Mouse (Mus musculus): ENCODE measurements around the gene Mmaa.
A peak's percentile ranks its signal among the peaks of the same experiment; 100 is the strongest.

The Mmaa gene

DNA sequence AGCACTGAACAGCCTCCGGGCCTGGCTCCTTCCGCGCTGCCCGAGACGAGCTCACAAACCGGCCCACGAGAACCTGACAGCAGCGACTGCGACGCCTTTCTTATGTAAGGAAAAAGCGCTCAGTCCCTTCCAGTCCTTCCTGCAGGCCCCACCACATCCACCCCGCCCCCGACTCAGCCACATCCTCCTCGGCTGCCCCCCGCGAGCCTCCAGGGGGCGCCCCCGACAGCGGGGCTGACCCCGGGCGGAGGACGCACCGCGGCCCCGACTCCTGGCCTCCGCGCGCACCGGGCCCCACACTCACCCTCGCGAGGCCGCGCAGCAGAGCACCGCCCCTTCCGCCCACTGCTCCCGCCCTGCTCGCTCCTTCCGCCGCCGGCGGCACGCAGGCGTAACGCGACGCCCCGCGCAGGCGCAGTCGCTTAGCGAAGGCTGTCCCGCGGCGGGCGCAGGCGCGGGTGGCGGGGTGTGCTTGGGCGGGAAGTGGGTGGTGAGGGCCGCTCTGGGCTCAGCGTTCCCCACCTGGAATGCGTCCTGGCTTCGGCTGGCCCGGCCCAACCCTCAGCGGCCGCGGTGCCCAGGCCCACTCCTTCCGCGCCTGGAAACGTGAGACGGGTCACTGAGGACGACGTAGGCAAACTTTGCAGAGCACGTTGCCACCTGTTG lies at the start of gene Mmaa:
Gene Mmaa, minus strand, starts transcription at position 328 of the 666 bp plus-strand sequence.
- peak; percentile 91 to 93 for DNase-seq (ENCODE audit: low spot score in 2 of 2)

DNA sequence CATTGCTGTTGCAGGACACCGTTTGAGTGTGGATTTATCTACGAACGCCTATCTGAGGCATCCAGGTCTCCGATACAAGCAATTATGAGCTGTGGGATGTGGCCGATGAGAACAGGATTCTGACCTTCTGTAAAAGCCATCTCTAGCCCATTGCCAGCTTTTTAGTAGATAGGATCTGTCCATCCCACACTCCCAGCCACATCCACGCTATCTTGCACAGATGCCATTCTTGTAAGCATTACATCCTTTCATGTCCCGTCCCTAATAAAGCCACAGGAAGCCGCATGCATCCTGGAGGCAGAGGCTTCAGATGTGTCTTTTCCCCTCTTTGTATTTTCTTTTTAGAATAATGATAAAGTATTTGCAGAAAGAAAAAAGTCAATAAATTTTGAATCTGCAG lies 46.5 kb upstream of the Mmaa start:
- no peak for DNase-seq (ENCODE audit: low spot score in 2 of 2)

DNA sequence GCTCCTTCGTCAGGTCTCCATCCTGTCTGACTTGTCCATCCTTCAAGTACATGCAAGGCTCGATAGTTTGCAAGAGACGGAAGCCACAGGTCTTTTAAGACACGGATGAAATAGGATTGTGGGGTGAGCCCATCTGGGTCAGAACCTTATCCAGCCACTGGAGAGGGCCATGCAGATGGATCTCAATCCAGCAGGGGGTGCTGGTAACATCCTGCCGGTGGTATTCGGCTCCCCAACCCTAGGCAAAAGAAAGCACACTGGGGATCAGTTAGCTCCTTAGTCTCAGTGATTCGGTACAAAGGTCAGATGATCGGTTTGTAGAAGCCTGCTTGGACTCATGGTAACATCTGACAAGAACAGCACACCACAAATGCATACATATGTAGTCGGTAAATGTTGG lies 44.8 kb upstream of the Mmaa start:
- no peak for DNase-seq (ENCODE audit: low spot score in 2 of 2)

DNA sequence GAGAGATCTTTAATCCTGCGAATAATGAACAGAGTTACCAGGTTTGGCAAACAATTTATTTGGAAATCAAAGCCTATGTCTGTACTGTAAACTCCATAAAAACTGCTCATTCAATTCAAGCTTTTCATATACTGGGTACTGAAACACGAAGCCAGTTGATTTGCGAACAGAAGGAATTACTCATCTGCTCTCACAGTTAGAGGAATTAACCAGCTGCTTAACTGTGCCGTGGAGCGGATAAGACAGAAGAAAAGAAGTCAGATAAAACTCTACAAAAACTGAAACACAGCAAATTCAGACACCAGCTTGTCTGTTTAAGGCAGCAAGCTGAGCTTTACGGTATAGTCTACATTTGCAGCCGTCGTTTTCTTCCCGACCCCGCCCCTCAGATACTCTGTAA lies 43.9 kb upstream of the Mmaa start:
- DNase-seq (ENCODE audit: low spot score in 2 of 2), result no peak

DNA sequence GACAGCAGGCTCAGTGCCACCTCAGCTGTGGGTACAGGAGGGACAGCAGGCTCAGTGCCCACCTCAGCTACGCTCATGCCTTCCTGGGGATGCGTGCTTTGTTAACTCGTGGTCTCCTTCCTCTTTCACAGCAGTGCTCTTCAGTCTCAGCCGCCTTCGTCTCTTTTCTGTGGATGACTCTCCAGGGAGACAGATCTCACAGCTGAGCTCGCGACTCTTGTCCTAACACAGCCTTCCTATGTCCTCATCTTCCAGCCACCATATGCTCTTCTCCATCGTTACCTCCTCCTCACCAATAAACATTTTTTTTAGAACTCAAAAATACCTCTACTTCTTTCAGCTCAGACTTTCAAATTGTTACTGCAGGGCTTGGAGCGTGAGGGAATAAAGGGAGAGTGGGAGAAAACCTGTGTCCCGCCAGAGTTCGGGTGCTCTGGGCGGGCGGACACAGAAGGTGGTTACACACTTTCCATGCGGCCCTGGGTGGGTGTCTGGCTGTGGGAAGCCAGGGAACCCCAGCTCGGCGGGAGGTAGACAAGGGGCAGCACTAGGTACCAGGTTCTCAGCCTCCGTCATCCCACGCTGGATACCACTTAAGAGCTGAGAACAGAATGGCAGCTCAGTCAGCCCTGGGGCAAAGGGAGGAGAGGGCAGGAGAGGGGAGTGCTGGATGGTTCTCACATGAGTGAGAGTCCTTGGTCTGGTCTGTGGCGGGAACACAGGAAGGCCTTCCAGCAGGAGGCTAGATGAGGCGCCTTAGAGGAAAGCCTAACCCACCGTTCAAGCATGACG lies 37.6 kb upstream of the Mmaa start:
- DNase-seq (ENCODE audit: low spot score in 2 of 2), result no peak

DNA sequence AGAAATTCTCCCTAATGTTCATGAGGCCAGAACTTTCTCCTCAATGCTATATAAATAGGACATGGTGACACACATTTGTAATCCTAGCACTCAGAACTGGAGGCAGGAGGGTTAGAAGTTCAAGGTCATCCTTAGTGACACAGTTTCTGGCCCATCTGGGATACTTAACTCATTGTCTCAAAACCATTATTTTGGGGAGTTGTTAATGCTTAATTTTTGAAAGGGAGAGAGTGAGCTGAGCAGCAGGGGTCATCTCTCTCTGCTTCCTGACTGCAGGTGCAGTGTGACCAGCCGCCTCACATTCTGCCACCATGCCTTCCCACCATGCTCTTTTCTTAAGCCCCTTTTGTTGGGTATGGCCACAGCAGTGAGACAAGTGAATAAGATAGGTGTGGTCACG lies 36.8 kb upstream of the Mmaa start:
- DNase-seq (ENCODE audit: low spot score in 2 of 2), result no peak

DNA sequence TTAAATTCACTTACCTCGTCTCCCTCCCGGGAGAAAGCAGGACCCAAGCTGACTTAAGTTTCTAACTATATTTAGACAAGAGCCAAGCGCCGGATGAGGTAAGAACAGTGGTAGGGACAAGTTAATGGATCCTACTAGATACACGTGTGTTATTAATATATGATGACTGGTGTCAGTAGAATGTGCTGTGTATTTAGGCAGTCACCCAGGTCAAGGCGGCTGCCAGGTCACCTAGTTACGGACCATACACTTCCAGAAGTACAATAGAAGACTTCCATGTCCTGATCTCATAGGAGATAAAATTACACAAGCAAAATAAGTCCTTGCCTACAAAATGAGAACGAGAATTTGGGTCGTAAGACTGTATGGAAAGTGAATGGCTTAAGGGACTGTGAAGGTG lies 36.3 kb upstream of the Mmaa start:
- no peak for DNase-seq (ENCODE audit: low spot score in 2 of 2)

DNA sequence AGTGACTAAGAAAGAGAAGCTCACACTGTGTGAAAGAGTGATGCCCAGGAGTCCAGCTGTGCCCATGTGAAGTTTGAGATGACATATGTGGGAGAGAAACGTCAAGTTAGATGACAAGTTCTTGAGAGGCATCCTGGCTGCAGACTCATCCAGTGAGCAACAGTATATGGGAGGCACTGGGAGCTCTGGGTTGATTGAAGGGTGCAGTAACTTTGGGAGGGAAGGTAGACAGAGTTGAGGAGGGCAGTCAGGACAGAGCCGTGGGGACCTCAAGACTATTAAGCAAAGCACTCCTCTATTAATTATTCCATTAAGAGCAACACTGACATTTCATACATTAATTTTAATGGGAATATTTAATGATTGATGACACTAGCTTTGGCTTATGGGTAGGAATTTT lies 35.0 kb upstream of the Mmaa start:
- DNase-seq (ENCODE audit: low spot score in 2 of 2), result no peak

DNA sequence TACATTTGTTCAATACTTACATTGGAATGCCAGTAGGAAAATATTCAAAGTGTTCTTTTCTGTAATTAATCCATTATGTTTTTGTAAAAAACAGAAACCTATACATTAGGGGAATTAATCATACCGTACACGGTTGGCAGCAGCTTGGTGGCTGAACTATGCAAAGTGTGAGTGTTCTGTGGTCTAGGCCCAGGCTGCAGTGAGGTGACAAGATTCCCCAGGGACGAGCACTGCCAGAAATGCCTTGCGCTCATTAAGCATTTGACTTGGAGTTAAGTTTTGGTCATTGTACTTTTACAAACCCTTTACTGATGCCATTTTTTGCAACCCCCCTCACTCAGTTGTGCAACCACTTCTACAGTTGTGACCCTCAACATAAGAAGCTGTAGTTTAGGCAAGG lies 34.4 kb upstream of the Mmaa start:
- DNase-seq (ENCODE audit: low spot score in 2 of 2), result no peak

DNA sequence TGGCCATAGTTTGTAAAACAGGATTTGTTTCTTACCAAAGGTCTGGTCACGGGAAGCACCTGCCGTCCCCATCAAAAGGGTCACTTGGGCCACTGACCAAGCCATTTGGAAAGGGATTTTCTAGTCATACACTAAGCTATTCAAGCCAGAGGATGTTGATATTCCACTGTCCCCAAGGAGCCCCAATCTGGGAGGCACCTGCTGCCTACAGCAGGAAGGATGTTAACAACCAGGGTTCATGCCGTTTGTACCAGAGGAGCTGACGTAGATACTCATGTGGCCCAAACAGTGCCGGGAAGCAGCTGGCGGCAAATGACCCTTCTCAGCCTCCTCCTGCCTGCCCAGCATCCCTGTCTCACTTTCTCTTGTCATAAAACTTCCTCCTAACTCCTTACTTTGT lies 30.8 kb upstream of the Mmaa start:
- no peak for DNase-seq (ENCODE audit: low spot score in 2 of 2)

DNA sequence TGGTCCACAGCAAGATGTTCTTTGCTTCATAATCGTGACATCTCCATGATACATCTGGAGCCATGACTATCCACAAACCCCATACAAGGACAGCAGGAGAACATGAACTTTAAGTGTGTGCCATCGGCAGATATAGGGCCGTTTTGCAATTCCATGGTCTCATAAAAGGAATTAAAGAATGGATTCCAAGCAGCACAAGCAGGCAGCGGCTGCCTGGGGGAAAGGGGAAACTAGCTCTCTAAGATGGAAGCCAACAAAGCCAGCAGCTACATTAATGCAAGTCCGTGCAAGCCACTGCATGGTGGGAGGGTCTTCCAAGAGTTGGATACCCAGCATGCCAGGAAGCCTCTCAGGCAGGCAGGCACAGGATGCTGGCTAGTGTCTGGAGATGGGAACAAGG lies 30.2 kb upstream of the Mmaa start:
- no peak for DNase-seq (ENCODE audit: low spot score in 2 of 2)

DNA sequence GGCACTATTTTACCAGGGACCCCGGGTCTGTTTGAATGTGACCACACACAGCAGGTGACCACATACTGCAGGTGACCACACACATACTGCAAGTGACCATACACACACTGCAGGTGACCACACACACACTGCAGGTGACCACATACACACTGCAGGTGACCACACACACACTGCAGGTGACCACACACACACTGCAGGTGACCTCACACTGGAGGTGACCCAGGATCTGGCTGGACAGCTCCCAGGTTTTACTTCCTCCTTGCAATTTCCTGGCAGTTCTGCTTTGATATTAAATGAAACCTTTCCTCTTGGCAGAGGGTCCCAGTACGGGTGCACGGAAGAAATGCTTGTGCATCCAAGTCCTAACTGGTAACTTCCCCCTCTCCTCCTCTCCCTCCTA lies 29.3 kb upstream of the Mmaa start:
- DNase-seq (ENCODE audit: low spot score in 2 of 2), result no peak

DNA sequence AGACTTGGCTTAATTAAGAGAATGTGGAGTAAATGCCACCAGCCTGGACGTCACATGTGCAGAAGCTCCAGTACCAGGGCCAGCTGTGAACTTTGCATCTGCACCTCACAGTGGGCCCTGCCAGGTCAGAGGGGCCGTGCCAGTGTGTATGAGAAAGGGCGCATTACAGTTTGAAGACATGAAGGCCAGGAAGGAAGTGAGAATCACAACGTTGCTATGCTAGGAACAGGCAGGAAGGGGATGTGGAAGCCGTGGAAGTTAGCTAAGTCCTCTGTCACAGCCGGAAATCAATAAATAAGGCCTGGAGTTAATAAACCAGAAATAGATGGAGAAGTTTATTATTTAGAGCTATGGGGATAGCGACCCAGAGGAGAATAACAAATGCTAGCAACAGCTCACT lies 28.4 kb upstream of the Mmaa start:
- DNase-seq (ENCODE audit: low spot score in 2 of 2), result no peak

DNA sequence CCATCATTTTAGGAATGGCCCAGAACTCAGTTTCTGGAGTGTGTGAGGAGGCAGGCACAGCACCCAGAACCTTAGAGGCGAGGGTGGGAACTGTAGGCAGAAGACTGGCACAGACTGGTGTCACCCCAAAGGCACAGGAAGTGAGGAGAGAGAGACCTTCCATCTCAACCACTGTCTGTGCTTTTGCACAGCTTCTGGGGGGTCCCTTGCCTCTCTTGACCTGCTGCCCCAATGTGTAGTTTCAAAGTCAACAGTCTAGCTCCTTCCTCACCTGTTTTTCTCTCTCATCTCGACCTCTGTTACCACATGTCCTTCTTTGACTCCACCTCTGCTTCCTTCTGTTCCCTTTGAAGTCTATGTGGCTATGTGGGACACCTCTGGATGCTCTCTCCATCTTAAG lies 16.1 kb upstream of the Mmaa start:
- no peak for DNase-seq (ENCODE audit: low spot score in 2 of 2)

DNA sequence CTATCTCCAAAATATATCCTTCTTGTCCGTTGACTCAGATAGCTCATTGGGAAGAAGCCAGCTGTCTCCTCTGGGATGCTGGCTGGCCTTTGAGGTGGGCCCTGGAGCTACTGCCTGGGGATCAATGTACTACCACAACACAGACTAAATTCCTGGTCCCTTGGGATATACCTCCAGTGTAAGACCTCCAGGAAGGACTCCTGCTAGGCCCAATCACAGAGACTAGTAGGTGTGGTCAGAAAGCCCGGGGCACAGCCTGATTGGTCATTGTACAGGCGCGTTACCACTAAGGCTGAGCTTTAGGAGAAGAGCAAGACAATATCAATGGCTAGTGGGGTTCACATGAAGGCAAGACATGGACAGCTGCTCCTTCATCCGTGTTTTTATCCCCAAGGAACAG lies 11.2 kb upstream of the Mmaa start:
- no peak for DNase-seq (ENCODE audit: low spot score in 2 of 2)

DNA sequence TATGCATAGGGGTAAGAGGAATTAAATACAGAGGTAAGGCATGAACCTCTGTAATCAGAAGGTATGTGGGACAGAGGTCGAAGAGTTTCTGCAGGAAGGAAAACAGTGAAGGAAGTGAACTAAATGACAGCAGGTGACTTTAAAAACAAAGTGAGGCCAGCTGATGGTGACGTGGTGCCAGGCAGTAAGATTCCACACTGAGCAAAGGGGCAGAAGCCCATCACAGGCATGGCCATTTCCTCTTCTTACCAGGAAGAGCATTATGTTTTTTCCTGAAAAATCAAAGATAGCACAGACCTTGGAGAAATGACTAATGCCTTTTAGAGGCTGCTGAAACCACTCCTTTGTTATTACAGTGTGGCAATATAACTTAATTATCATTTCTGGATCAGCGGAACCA lies 6.8 kb upstream of the Mmaa start:
- no peak for DNase-seq (ENCODE audit: low spot score in 2 of 2)

DNA sequence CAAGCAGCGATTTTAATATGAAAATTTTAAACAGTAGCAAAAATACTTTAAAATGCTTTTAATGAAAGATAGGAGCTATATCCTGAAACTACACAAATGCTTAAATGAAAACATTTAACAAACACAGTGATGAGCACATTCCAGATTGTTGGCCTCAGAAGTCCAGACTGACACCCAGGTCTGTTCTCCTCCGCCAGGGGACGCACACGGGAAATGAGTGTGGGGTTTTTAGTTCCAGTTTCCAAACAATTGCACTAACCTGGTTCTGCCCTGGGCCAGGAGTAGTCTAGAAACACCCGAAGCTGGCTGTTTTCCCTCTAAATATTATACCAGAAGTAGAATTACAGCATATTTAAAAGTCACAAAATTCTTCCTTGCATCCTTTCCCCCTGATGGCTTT lies 5.0 kb upstream of the Mmaa start:
- no peak for DNase-seq (ENCODE audit: low spot score in 2 of 2)

DNA sequence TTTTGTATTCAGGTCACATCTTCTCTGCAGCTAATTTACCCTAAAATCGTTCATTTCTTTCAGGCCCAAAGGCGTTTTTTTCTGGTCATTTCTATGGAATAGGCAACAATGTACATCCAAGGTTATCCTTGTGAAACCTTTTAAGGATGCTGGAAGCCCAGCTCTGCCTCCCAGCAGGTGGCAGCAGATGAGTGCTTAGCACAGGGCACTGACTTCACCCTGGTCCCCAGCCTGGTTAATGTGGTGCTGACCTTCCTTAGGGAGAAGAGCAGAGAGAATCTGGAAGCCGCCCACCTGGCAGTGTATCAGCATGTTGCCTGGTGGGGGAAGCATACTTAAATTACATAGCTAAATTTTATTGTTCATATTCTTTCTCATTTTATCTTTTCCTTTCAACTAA lies 3.0 kb upstream of the Mmaa start:
- peak; percentile 38 to 58 for DNase-seq (ENCODE audit: low spot score in 2 of 2)

DNA sequence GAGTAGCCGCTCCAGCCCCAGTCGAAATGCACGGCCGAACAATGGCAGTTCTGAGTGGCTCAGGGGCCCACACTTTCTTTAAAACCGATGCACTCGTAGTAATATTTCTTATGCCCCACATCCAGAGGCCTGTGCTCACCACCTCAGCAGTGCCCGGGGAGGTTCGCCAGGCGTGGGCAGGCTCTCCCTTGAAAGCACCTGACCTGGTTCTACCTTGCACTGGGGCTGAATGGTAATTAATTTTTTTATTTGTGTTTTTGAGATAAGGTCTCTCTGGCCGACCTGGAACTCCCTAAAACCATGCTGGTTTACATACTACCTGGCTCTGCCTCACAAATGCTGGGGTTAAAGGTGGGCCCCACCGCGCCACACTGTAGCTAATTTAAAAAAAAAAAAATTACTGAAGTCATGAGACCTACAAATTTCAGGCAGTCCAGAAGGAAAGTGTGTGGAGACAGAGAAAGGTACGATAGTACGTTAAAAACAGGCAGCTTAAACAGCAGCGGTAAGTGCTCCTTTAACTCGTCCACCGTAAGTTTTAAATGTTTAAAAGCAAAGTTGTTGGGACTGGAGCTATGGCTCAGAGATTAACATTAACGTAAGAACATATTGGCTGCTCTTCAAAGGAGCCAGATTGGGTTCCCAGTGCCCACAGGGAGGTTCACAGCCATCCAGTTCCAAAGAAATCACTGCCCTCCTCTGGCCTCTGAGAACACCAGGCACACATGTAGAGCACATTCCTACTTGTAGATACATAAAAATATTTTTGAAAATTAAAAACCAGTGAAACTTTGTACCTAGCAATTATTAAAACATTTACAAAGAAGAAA lies 754 bp upstream of the Mmaa start:
- DNase-seq (ENCODE audit: low spot score in 2 of 2), result no peak

DNA sequence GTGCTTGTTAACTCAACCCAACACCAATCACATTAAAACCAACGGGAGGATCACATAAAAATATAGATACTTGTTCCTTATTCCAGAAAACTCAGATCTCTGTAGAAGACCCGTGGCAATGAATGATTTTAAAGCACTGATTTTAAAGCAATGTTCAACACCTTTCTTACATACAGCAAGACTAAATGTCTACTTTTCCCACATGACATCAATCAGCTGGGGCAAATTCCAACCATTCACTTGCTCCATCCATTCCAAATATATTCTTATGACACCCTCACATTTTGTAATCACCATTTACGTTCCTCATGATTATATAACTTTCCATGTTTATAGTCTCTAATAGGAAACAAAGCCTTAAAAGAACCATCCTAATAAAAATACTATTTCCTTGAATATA lies 896 bp downstream of the Mmaa start:
- no peak for DNase-seq (ENCODE audit: low spot score in 2 of 2)

DNA sequence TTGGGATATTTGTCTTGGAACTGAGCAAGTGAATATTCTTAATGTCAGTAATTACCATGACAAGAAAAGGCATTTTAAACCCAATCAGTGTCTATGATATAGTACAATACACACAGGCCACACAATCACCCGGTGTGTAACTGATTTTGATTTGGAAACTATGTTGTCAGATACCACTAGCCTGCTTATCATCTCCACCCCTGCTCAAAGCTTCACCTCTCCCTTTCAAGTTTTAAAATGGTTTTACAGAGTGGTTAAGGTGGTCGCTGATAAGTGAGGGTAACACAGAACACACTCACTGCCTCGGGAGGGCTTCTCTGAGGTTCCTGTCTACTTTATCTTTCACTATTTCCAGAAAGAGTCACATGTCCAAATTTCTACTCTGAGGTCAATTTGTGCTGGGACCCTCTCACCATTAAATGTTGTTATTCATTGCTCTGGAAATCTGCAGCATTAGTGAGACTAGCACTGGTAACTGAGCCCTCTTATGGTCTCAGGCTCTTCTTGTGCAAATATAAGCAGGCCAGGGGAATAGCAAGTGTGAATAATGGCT lies 1.9 kb downstream of the Mmaa start:
- DNase-seq (ENCODE audit: low spot score in 2 of 2), result no peak

DNA sequence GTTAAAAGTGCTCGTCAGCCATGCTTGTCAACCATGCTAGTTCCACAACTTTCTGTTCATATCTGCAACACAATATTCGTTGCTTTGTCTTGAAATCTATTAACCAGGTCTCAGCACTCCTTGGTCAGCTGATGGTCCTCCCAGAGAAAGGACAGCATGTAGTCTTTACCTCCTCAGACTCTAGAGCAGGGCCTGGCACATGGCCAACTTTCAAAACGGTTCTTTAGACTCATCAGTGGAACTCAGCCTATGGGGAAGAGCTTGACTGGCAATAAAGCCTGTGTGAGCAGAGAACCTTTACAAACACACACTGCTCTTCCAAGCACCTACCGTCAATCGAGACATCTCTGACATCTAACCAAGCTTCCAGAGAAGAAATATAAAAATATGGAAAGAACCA lies 5.1 kb downstream of the Mmaa start:
- DNase-seq (ENCODE audit: low spot score in 2 of 2), result no peak

DNA sequence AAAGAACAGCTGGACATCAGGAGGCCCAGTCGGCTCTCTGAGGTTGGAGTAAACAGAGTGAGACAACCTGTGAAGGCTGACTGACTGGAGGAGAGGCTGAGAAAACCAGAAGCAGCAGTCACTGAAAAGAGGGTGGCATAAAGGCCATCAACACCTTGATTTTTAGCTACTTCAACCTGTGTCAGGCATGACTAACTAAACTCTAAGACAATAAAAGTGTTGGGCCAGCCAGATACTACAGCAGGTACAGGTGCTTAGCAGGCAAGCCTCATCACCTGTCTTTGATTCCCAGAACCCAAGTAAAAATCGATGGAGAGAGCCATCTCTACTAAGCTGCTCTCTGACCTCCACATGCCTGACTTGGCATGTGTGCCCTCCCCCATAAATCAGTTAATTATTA lies 6.1 kb downstream of the Mmaa start:
- DNase-seq (ENCODE audit: low spot score in 2 of 2), result no peak

All from frontal cortex, postnatal 14 days (tissue).